Mouse (Mus musculus) liver, adult 2 months (tissue): ENCODE results near the gene Tada2b. TPM values are rescaled to one million over a fixed set of nuclear protein-coding genes. Genes with fewer than 3 reads are reported as not detected.

Experiments used
- DNase-seq: peaks from one replicate; pipeline ENCODE4 v3.0.0-alpha.2; 2011; ENCODE audit warnings: low read depth, low spot score; ENCODE audit errors: extremely low read depth
- H3K27ac ChIP-seq: fragments of 200-500 bp; replicated peaks from 2 replicates; pipeline ENCODE4 v1.5.1; 2012; ENCODE audit warnings: low read depth, mild to moderate bottlenecking, control low read depth, inconsistent platforms, low read length; ENCODE audit not compliant: insufficient read depth
- H3K27me3 ChIP-seq: fragments of 200-500 bp; 2 replicates; pipeline ENCODE4 v1.6.1; 2012; ENCODE audit warnings: mild to moderate bottlenecking, moderate library complexity, low read length, inconsistent platforms; ENCODE audit not compliant: control insufficient read depth, insufficient read depth
- H3K36me3 ChIP-seq: fragments of 200-500 bp; 2 replicates; pipeline ENCODE4 v1.6.1; 2012; ENCODE audit warnings: low read length, inconsistent platforms; ENCODE audit not compliant: control insufficient read depth, insufficient read depth
- H3K4me1 ChIP-seq: fragments of 200-500 bp; 2 replicates; pipeline ENCODE4 v1.6.1; 2011; ENCODE audit warnings: low read length; ENCODE audit not compliant: control insufficient read depth, insufficient read depth
- H3K4me3 ChIP-seq: fragments of 200-500 bp; 2 replicates; pipeline ENCODE4 v1.5.1; 2011; ENCODE audit warnings: low read depth, mild to moderate bottlenecking, control low read depth, low read length, moderate library complexity; ENCODE audit not compliant: insufficient read depth
- H3K79me2 ChIP-seq: fragments of 200-500 bp; 2 replicates; pipeline ENCODE4 v1.6.1; 2012; ENCODE audit warnings: inconsistent platforms, mild to moderate bottlenecking, low read length, moderate library complexity; ENCODE audit not compliant: control insufficient read depth, insufficient read depth
- H3K9ac ChIP-seq: fragments of 200-500 bp; 2 replicates; pipeline ENCODE4 v1.6.1; 2012; ENCODE audit warnings: low read depth, mild to moderate bottlenecking, control low read depth, inconsistent platforms, low read length
- CTCF ChIP-seq: fragments of 200-500 bp; IDR thresholded peaks from 2 replicates; pipeline ENCODE4 v1.5.1; 2011; ENCODE audit warnings: low read depth, low read length, control low read depth
- POLR2A ChIP-seq: fragments of 200-500 bp; IDR thresholded peaks from 2 replicates; pipeline ENCODE4 v1.6.1; 2011; ENCODE audit warnings: low read length, control low read depth; ENCODE audit not compliant: insufficient read depth; ENCODE audit errors: extremely low read depth
- polyA plus RNA-seq: library from polyadenylated mRNA; depleted of rRNA; stranded (reverse); fragments of >200 nt; gene quantifications from 2 replicates; pipeline ENCODE4 v1.2.3, GENCODE M21; 2012; rRNA removed
- total RNA-seq: library from RNA; depleted of rRNA; stranded (reverse); fragments of >200 nt; gene quantifications from 2 replicates; pipeline ENCODE4 v1.2.3, GENCODE M21; 2014; rRNA removed

Tada2b gene
- total and polyA plus RNA-seq, 2 experiments = 5.1 to 14.4 TPM

- Histone ChIP-seq H3K79me2 (no peaks in the 10 kb centered on the region), H3K27me3 (no peaks in the 10 kb centered on the region), H3K27ac (no peak overlapping the region), H3K36me3 (no peaks in the 10 kb centered on the region), H3K4me3 (no peak overlapping the region), H3K4me1 (no peaks in the 10 kb centered on the region), H3K9ac (no peak overlapping the region)
- no peak for DNase-seq
- TF ChIP-seq POLR2A (no peak), CTCF (no peak)
These were observed 59.4 kb downstream of the Tada2b start for GRCm38 (mm10) chr5:36424676-36425075.

Other genes with a start within 250 kb of the Tada2b start
- gene Sorcs2, start 86.1 kb downstream of the Tada2b start, total RNA-seq = 0.07 and 0.09 TPM in 2 replicates
- 0.10 and 0.12 TPM in 2 replicates for gene Sorcs2, start 86.1 kb downstream of the Tada2b start, polyA plus RNA-seq
- gene Grpel1, start 19.3 kb downstream of the Tada2b start, total RNA-seq = 42.0 and 44.5 TPM in 2 replicates
- gene Grpel1, start 19.3 kb downstream of the Tada2b start, polyA plus RNA-seq = 42.8 and 55.1 TPM in 2 replicates
- gene Ccdc96, start 303 bp upstream of the Tada2b start, total RNA-seq = not detected in 2 replicates
- gene Ccdc96, start 303 bp upstream of the Tada2b start, polyA plus RNA-seq = 0.10 TPM in 1 of 2 replicates, not detected in the other
- 5.4 and 8.2 TPM in 2 replicates for gene Tbc1d14, start 109.0 kb upstream of the Tada2b start, total RNA-seq
- gene Tbc1d14, start 109.0 kb upstream of the Tada2b start, polyA plus RNA-seq = 8.4 and 8.9 TPM in 2 replicates
- 26.6 and 31.5 TPM in 2 replicates for gene D5Ertd579e, start 211.7 kb upstream of the Tada2b start, total RNA-seq
- 11.5 and 12.7 TPM in 2 replicates for gene D5Ertd579e, start 211.7 kb upstream of the Tada2b start, polyA plus RNA-seq